Mouse (Mus musculus) left cerebral cortex, adult 8-10 months (tissue): Measurements from ENCODE around the gene Letmd1. TPM values are rescaled to one million over a fixed set of nuclear protein-coding genes. Genes with fewer than 3 reads are reported as not detected.
"Not testable (repeated sequence)": the region's sequence is repeated elsewhere in the genome, so short reads cannot be mapped to it uniquely, and the experiment has no call there.

Source experiments
- DNase-seq, 2 experiments: peaks; one replicate each; pipeline ENCODE4 v3.0.0; 2022; ENCODE audit warnings: low spot score in 2 of 2
- total RNA-seq, 4 experiments: library from RNA; stranded (reverse); gene quantifications; 2 replicates each; pipeline ENCODE4 v1.2.4; 2022

Gene Letmd1
- total RNA-seq, 4 experiments from 2014 or later: 55.3 to 64.5 (median 57.5) TPM

DNA sequence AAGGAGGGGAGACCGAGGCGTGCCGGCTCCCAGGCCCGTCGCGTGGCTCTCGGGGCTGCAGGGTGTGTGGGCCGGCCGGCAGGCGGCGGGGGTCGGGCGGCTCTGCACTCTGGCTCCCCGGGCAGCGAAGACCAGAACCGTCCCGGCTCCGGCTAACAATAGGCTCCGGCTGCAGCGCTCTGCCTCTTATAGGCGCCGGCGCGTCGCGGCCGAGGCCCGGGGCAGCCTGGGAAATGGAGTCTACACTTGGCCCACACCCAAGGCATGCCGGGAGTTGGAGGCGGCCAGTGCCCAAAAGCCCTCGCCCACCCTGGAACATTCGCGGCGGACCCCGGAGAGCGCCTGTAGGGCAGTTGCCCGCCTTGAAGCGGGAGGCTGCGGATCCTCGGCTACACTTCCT lies 26.3 kb downstream of the Letmd1 start, which contains the start of gene Csrnp2:
Csrnp2 (minus strand) TSS at position 387 of the 400 bp plus-strand sequence.
- peak; percentile 88 to 90 for DNase-seq

DNA sequence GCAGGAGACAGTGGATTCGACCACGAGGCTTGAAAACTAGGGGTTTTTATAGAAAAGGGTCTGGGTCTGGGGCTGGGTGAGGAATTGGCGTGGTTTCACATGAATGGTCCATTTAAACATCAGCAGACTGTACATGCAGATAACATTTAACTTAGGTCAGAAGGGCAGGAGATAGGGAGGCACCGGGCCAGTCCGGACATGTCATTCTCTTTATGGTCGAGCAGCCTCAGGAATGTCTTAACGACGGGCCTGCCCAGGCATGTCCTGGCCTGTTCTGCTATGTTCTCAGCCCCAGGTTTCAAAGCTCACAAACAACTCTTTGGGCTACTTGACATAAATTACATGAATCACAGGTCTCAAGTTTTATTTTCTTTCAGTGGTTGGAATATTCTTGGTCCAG lies 30.7 kb downstream of the Letmd1 start:
- DNase-seq: not testable (repeated sequence)

DNA sequence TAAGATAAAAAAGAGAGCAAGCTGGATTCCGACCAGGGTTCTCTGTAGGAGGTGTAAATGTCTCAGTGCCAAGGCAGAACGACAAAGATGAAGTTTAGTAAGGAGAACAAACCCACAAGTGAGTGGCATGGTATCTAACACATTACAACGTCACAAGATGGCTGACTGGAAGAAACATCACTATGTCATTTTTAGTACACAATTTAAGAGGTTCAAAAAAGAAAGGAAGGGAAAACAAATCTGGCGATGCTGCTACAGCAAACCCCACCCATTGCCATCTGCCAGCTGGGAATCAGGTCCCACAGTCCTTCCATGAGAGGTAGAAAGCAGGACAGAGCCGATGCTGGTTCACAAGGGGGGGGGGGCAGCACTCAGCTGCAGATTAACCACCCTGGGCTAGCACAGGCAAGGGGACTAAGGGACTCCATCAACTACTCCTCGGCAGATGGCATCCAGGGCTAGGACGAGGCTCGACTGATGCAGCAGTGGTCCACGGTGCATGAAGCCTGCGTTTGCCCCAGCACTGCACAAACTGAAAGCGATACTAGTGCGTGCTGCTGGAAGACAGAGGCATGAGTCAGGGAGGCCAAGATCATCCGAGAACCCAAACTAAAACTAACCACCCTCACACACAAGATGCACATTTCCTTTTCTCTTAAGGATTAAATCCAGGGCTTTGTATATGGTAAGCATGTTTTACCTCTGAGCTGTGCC lies 39.8 kb downstream of the Letmd1 start:
- DNase-seq: no peak

DNA sequence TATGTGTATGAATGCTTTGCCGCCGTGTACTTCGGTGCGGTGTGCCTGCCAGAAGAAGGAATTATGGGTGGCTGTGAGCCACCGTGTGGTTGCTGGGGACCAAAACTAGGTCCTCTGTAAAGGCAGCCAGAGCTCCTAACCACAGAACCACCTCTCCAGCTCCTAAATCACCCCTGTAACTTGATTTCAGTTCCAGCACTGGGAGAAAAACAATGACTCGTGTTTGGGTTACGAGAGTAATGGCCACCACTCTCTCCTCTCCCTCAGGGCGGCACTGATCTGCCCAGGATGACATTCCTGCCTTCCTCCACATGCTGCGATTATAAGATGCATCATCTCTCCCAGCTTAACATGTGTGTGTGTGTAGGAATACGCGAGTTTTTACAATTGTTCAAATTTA lies 41.2 kb downstream of the Letmd1 start:
- no peak for DNase-seq

DNA sequence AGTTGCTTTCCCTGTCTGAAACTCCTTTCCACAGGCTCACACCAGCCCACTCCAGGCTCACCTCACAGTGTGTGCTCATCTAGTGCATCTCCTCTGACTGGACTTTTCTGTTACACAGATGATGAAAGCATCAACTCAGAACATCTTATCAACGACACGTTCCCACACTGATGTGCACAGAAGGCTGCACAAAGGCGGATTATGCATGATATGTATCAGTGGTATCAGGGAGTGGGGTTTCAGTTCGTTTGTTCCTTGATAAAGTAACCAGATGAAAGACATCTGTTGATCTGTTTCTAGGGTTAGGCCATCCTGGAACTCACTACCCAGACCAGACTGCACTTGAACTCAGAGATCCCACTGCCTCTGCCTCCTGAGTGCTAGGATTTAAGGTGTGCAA lies 44.6 kb downstream of the Letmd1 start:
- DNase-seq: no peak

DNA sequence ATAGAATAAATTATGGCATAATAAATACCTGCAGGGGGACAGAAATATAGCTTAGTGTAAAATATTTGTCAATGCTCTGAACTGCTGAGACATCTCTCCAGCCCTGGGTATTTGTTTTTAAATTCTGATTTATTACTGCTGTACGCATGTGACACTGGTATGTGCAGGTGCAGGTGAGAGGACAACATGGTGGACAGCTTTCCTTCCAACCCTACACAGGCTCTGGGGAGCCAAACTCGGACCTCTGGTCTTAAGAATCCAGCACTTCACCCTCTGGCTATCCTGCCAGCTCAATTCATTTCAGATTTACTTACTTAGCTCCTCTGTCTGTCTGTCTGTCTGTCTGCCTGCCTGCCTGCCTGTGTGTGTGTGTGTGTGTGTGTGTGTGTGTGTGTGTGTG lies 46.3 kb downstream of the Letmd1 start:
- no peak for DNase-seq

DNA sequence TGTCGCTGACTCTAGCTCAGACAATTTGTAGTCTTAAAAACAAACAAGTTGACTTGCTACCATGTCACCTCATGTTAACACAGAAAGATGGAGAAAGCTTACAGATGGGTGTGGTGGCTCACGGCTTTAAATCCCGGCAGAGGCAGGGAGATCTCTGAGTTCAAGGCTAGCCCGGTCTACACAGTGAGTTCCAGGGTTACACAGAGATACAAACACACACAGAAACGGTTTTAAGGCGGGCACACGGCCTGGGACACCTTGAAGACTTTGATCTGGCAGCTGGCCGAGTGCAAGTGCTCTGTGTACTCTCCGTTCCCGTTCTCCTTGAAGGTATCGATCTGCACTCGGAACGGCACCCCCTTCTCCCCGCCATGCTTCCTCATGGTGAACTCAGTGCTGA lies 51.5 kb downstream of the Letmd1 start:
- no peak for DNase-seq

DNA sequence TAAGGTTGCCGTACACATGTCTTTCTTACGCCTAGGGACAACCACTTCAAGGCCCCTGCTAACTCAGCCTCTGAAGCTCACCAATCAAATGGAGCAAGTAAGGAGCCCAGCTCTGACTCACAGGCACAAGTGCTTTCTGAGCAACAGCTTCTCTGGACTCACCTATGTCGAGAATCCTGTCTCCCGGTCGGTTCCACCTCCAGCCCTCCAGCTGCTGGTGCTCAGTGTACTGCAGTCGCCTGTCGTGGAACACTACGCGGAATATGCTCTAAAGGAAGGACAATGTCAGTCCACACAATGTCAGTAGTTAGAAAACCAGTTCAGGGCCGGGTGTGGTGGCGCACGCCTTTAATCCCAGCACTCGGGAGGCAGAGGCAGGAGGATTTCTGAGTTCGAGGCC lies 56.6 kb downstream of the Letmd1 start:
- no peak for DNase-seq

DNA sequence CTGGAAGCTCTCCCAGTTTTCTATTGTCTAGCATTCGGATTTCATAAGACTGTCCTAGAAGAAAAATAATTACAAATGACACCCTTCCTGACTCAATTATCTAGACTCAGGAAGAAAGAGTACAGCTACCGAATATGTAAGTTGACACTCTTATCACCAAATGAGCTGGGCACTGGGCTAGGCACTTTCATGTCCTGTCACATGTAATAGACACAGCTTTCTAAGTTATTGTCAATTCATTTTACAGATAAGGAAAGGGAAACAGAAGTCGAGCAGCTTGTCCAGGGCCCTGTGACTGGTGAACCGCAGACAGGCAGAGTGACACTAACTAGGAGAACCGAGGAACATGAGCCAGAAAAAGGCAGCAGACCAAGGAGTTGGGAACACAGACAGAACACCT lies 59.1 kb downstream of the Letmd1 start:
- no peak for DNase-seq

Other genes starting within 250 kb of the Letmd1 start
- 10 to 100 TPM; 20.6 to 27.1 (median 26.2) TPM for gene Atf1, start 241.2 kb upstream of the Letmd1 start, total RNA-seq
- not detected for gene Tmprss12, start 188.2 kb upstream of the Letmd1 start, total RNA-seq
- 10 to 100 TPM; 26.4 to 33.2 (median 32.4) TPM for gene Mettl7a1, start 164.9 kb upstream of the Letmd1 start, total RNA-seq
- gene Mettl7a3, start 134.1 kb upstream of the Letmd1 start, total RNA-seq: under 1 TPM; 0.23 to 0.30 (median 0.28) TPM
- gene Methig1, start 115.9 kb upstream of the Letmd1 start, total RNA-seq: under 1 TPM in 1 of 4 experiments, not detected in 3; 0.57 TPM
- gene Mettl7a2, start 115.8 kb upstream of the Letmd1 start, total RNA-seq: 1 to 10 TPM in 1 of 4 experiments, under 1 TPM in 1, not detected in 2; 0.78 to 1.0 TPM
- gene Higd1c, start 104.5 kb upstream of the Letmd1 start, total RNA-seq: not detected
- gene Gm5475, start 46.9 kb upstream of the Letmd1 start, total RNA-seq: under 1 TPM in 1 of 4 experiments, not detected in 3; 0.15 TPM
- 10 to 100 TPM; 47.1 to 69.7 (median 54.5) TPM for gene Slc11a2, start 44.0 kb upstream of the Letmd1 start, total RNA-seq
- 10 to 100 TPM; 29.1 to 31.5 (median 31.2) TPM for gene Csrnp2, start 26.5 kb downstream of the Letmd1 start, total RNA-seq
- 10 to 100 TPM; 27.7 to 31.7 (median 30.1) TPM for gene Tfcp2, start 83.0 kb downstream of the Letmd1 start, total RNA-seq
- 100 to 1,000 TPM; 119 to 151 (median 133) TPM for gene Pou6f1, start 131.0 kb downstream of the Letmd1 start, total RNA-seq
- gene Dazap2, start 146.3 kb downstream of the Letmd1 start, total RNA-seq: 100 to 1,000 TPM; 118 to 126 (median 122) TPM
- 1 to 10 TPM; 1.9 to 3.1 (median 2.3) TPM for gene Smagp, start 167.9 kb downstream of the Letmd1 start, total RNA-seq
- 10 to 100 TPM in 1 of 4 experiments, 1 to 10 TPM in 3; 6.8 to 10.0 (median 7.6) TPM for gene Bin2, start 200.5 kb downstream of the Letmd1 start, total RNA-seq
- gene Cela1, start 218.9 kb downstream of the Letmd1 start, total RNA-seq: 1 to 10 TPM; 1.7 to 5.8 (median 4.5) TPM